Mouse (Mus musculus): ENCODE results near the gene Traf4. TPM values are rescaled to one million over a fixed set of nuclear protein-coding genes. Genes with fewer than 3 reads are reported as not detected.
A peak's percentile ranks its signal among the peaks of the same experiment; 100 is the strongest.

Traf4 gene
- polyA plus RNA-seq (2015; fragmentation: Nextera tagmentation; extraction: Ambion mirVana) = 83.8 and 93.2 TPM in 2 replicates

- under 1% methylated on average over 76 of the region's 78 CpGs for WGBS
These were observed at the start of gene Traf4 for GRCm38 (mm10) chr11:78164924-78165760. Traf4 (minus strand) TSS chr11:78165589.

GRCm38 (mm10) chr11:78213086-78213817, 47.9 kb upstream of the Traf4 start:
- peaks cover 63% of the 10 kb centered on the region for H3K36me3 ChIP-seq (ENCODE audit: control insufficient read depth, insufficient read depth, low read length)
- no peak overlapping the region for H3K27ac ChIP-seq (ENCODE audit: low read length)
- WGBS = 94% methylated on average over 14 of the region's 14 CpGs
- no peak overlapping the region for H3K9ac ChIP-seq (ENCODE audit: low read depth, low read length)
- no peak overlapping the region for H3K4me2 ChIP-seq (ENCODE audit: low read length)
- H3K9me3 ChIP-seq (replicated peaks; ENCODE audit: control insufficient read depth, low read length, poor library complexity, severe bottlenecking) = no peaks in the 10 kb centered on the region
- no peaks in the 10 kb centered on the region for H3K4me1 ChIP-seq (ENCODE audit: control insufficient read depth, insufficient read depth, low read length)
- no peaks in the 10 kb centered on the region for H3K27me3 ChIP-seq (ENCODE audit: control insufficient read depth, insufficient read depth, low read depth, low read length)
- no peak overlapping the region for H3K4me3 ChIP-seq (ENCODE audit: low read depth, low read length)
- no peak for ATAC-seq

More at GRCm38 (mm10) chr11:78164924-78165760, at the start of gene Traf4:
- peak; percentile 88 for ATAC-seq
- no peaks in the 10 kb centered on the region for H3K9me3 ChIP-seq (replicated peaks; ENCODE audit: control insufficient read depth, low read length, poor library complexity, severe bottlenecking)
- H3K36me3 ChIP-seq (ENCODE audit: control insufficient read depth, insufficient read depth, low read length) = peaks cover 12% of the 10 kb centered on the region
- H3K9ac ChIP-seq (ENCODE audit: low read depth, low read length) = peak within 1 kb of the TSS; percentile 99
- H3K4me1 ChIP-seq (ENCODE audit: control insufficient read depth, insufficient read depth, low read length) = peaks cover 30% of the 10 kb centered on the region
- H3K27me3 ChIP-seq (ENCODE audit: control insufficient read depth, insufficient read depth, low read depth, low read length) = no peaks in the 10 kb centered on the region
- H3K4me3 ChIP-seq (ENCODE audit: low read depth, low read length) = peak within 1 kb of the TSS; percentile 98
- peak within 1 kb of the TSS; percentile 96 for H3K27ac ChIP-seq (ENCODE audit: low read length)
- H3K4me2 ChIP-seq (ENCODE audit: low read length) = peak within 1 kb of the TSS; percentile 67

- no peaks in the 10 kb centered on the region for H3K9me3 ChIP-seq (replicated peaks; ENCODE audit: control insufficient read depth, low read length, poor library complexity, severe bottlenecking)
- no peak overlapping the region for H3K9ac ChIP-seq (ENCODE audit: low read depth, low read length)
- ATAC-seq = no peak
- H3K4me2 ChIP-seq (ENCODE audit: low read length) = no peak overlapping the region
- H3K4me3 ChIP-seq (ENCODE audit: low read depth, low read length) = no peak overlapping the region
- H3K27me3 ChIP-seq (ENCODE audit: control insufficient read depth, insufficient read depth, low read depth, low read length) = no peaks in the 10 kb centered on the region
- WGBS = 96% methylated on average over 5 of the region's 5 CpGs
- peaks cover 55% of the 10 kb centered on the region for H3K36me3 ChIP-seq (ENCODE audit: control insufficient read depth, insufficient read depth, low read length)
- H3K27ac ChIP-seq (ENCODE audit: low read length) = no peak overlapping the region
- H3K4me1 ChIP-seq (ENCODE audit: control insufficient read depth, insufficient read depth, low read length) = no peaks in the 10 kb centered on the region
These were observed 46.1 kb upstream of the Traf4 start for GRCm38 (mm10) chr11:78211513-78211912.

- no peak for ATAC-seq
- H3K36me3 ChIP-seq (ENCODE audit: control insufficient read depth, insufficient read depth, low read length) = peaks cover 59% of the 10 kb centered on the region
- H3K4me3 ChIP-seq (ENCODE audit: low read depth, low read length) = no peak overlapping the region
- H3K4me1 ChIP-seq (ENCODE audit: control insufficient read depth, insufficient read depth, low read length) = no peaks in the 10 kb centered on the region
- no peak overlapping the region for H3K9ac ChIP-seq (ENCODE audit: low read depth, low read length)
- 78% methylated on average over 7 of the region's 7 CpGs for WGBS
- no peak overlapping the region for H3K27ac ChIP-seq (ENCODE audit: low read length)
- H3K27me3 ChIP-seq (ENCODE audit: control insufficient read depth, insufficient read depth, low read depth, low read length) = no peaks in the 10 kb centered on the region
- H3K4me2 ChIP-seq (ENCODE audit: low read length) = no peak overlapping the region
- H3K9me3 ChIP-seq (replicated peaks; ENCODE audit: control insufficient read depth, low read length, poor library complexity, severe bottlenecking) = no peaks in the 10 kb centered on the region
These were observed 45.2 kb upstream of the Traf4 start for GRCm38 (mm10) chr11:78210615-78211014.

GRCm38 (mm10) chr11:78209886-78210285, 44.5 kb upstream of the Traf4 start:
- WGBS = 95% methylated on average over 6 of the region's 6 CpGs
- H3K27me3 ChIP-seq (ENCODE audit: control insufficient read depth, insufficient read depth, low read depth, low read length) = no peaks in the 10 kb centered on the region
- no peak overlapping the region for H3K27ac ChIP-seq (ENCODE audit: low read length)
- ATAC-seq = no peak
- H3K4me3 ChIP-seq (ENCODE audit: low read depth, low read length) = no peak overlapping the region
- peaks cover 56% of the 10 kb centered on the region for H3K36me3 ChIP-seq (ENCODE audit: control insufficient read depth, insufficient read depth, low read length)
- no peaks in the 10 kb centered on the region for H3K4me1 ChIP-seq (ENCODE audit: control insufficient read depth, insufficient read depth, low read length)
- H3K9me3 ChIP-seq (replicated peaks; ENCODE audit: control insufficient read depth, low read length, poor library complexity, severe bottlenecking) = no peaks in the 10 kb centered on the region
- H3K4me2 ChIP-seq (ENCODE audit: low read length) = no peak overlapping the region
- no peak overlapping the region for H3K9ac ChIP-seq (ENCODE audit: low read depth, low read length)

- Histone ChIP-seq H3K4me1 (ENCODE audit: control insufficient read depth, insufficient read depth, low read length) (no peaks in the 10 kb centered on the region), H3K27me3 (ENCODE audit: control insufficient read depth, insufficient read depth, low read depth, low read length) (no peaks in the 10 kb centered on the region), H3K9me3 (replicated peaks; ENCODE audit: control insufficient read depth, low read length, poor library complexity, severe bottlenecking) (no peaks in the 10 kb centered on the region), H3K4me3 (ENCODE audit: low read depth, low read length) (no peak overlapping the region), H3K4me2 (ENCODE audit: low read length) (no peak overlapping the region), H3K36me3 (ENCODE audit: control insufficient read depth, insufficient read depth, low read length) (peaks cover 38% of the 10 kb centered on the region), H3K27ac (ENCODE audit: low read length) (no peak overlapping the region), H3K9ac (ENCODE audit: low read depth, low read length) (no peak overlapping the region)
- WGBS = 92% methylated on average over 7 of the region's 7 CpGs
- no peak for ATAC-seq
These were observed 41.8 kb upstream of the Traf4 start for GRCm38 (mm10) chr11:78207190-78207589.

- H3K4me3 ChIP-seq (ENCODE audit: low read depth, low read length) = no peak overlapping the region
- 73% methylated on average over 13 of the region's 13 CpGs for WGBS
- no peaks in the 10 kb centered on the region for H3K9me3 ChIP-seq (replicated peaks; ENCODE audit: control insufficient read depth, low read length, poor library complexity, severe bottlenecking)
- H3K27ac ChIP-seq (ENCODE audit: low read length) = peak overlapping the region; percentile 59; the same call in 1 of the 2 replicates
- H3K9ac ChIP-seq (ENCODE audit: low read depth, low read length) = no peak overlapping the region
- peaks cover 25% of the 10 kb centered on the region for H3K36me3 ChIP-seq (ENCODE audit: control insufficient read depth, insufficient read depth, low read length)
- no peaks in the 10 kb centered on the region for H3K4me1 ChIP-seq (ENCODE audit: control insufficient read depth, insufficient read depth, low read length)
- H3K27me3 ChIP-seq (ENCODE audit: control insufficient read depth, insufficient read depth, low read depth, low read length) = no peaks in the 10 kb centered on the region
- ATAC-seq = no peak
- no peak overlapping the region for H3K4me2 ChIP-seq (ENCODE audit: low read length)
These were observed 40.2 kb upstream of the Traf4 start for GRCm38 (mm10) chr11:78205361-78206206.

- Histone ChIP-seq H3K4me2 (ENCODE audit: low read length) (no peak overlapping the region), H3K27me3 (ENCODE audit: control insufficient read depth, insufficient read depth, low read depth, low read length) (no peaks in the 10 kb centered on the region), H3K4me3 (ENCODE audit: low read depth, low read length) (no peak overlapping the region), H3K9me3 (replicated peaks; ENCODE audit: control insufficient read depth, low read length, poor library complexity, severe bottlenecking) (no peaks in the 10 kb centered on the region), H3K9ac (ENCODE audit: low read depth, low read length) (no peak overlapping the region), H3K4me1 (ENCODE audit: control insufficient read depth, insufficient read depth, low read length) (no peaks in the 10 kb centered on the region), H3K27ac (ENCODE audit: low read length) (no peak overlapping the region), H3K36me3 (ENCODE audit: control insufficient read depth, insufficient read depth, low read length) (peaks cover 17% of the 10 kb centered on the region)
- WGBS = 72% methylated on average over 6 of the region's 6 CpGs
- ATAC-seq = no peak
These were observed 38.9 kb upstream of the Traf4 start for GRCm38 (mm10) chr11:78204287-78204686.

Measured in midbrain, embryonic 16.5 days (tissue).